Mouse (Mus musculus): ENCODE results near the gene Gm49450. TPM values are rescaled to one million over a fixed set of nuclear protein-coding genes. Genes with fewer than 3 reads are reported as not detected.

The Gm49450 gene
- total and polyA plus RNA-seq, 2 experiments from 2014 or later: 78.3 TPM; not detected in 1

- no peaks in the 10 kb centered on the region for H3K36me3 ChIP-seq (replicated peaks; ENCODE audit: control insufficient read depth, insufficient read depth, low read length)
- H3K4me1 ChIP-seq (ENCODE audit: control insufficient read depth, insufficient read depth): peaks cover 26% of the 10 kb centered on the region
- peak; percentile 88 for DNase-seq (ENCODE audit: low spot score)
- peak; percentile 86 for ATAC-seq (ENCODE audit: insufficient read depth, low read depth)
- TF ChIP-seq EP300 (IDR thresholded peaks at IDR 0.05; ENCODE audit: low read depth): no peak
- no peak for TF ChIP-seq CTCF (IDR thresholded peaks at IDR 0.05; ENCODE audit: low read depth)
- H3K9ac ChIP-seq (replicated peaks; ENCODE audit: low read depth, low read length): peak overlapping the region; percentile 25; the same call in 1 of the 2 replicates
- H3K27ac ChIP-seq (ENCODE audit: low read depth): peak overlapping the region; percentile 93
- WGBS: 10% methylated on average over 13 of the region's 13 CpGs
- no peak overlapping the region; the same call in 1 of the 2 replicates for H3K4me3 ChIP-seq (ENCODE audit: low read depth, low read length)
- H3K9me3 ChIP-seq (replicated peaks; ENCODE audit: control insufficient read depth, low read length): no peaks in the 10 kb centered on the region
- no peaks in the 10 kb centered on the region for H3K27me3 ChIP-seq (ENCODE audit: control insufficient read depth, insufficient read depth, low read length)
- peak overlapping the region; percentile 11 for H3K4me2 ChIP-seq (ENCODE audit: low read depth, low read length)
These were observed 44.8 kb upstream of the Gm49450 start for GRCm38 (mm10) chr15:98997938-98998774.

- H3K9ac ChIP-seq (replicated peaks; ENCODE audit: low read depth, low read length): no peak overlapping the region
These were observed 43.5 kb upstream of the Gm49450 start for GRCm38 (mm10) chr15:98996840-98997239.

DNA sequence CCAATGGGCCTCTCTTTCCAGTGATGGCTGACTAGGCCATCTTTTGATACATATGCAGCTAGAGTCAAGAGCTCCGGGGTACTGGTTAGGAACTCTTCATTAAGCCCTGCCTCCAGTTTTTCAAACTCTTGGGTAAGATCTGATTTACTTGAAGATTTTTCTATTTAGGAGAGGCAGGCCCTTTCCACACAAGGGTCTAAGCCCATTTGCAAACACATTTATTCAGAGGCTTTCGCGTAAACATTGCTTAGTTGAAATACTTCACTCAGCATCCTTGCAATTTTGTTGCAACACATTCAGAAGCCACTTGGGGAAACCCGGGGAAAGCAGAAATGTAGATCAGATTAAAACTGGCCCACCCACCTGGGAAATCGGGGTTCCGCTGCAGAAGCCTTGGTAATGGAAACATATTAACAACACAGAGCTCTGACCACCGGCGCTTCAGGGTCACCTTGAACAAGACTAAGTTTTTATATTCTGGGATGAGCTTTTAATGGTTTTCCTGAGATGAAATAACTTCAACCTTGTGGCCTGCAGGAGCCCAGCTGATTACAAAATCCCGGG, 41.7 kb upstream of the Gm49450 start:
- no peak overlapping the region for H3K9ac ChIP-seq (replicated peaks; ENCODE audit: low read depth, low read length)
- no peak overlapping the region for H3K4me2 ChIP-seq (ENCODE audit: low read depth, low read length)
- no peaks in the 10 kb centered on the region for H3K9me3 ChIP-seq (replicated peaks; ENCODE audit: control insufficient read depth, low read length)
- DNase-seq (ENCODE audit: low spot score) (no peak), ATAC-seq (ENCODE audit: insufficient read depth, low read depth) (no peak)
- no peak overlapping the region for H3K27ac ChIP-seq (ENCODE audit: low read depth)
- WGBS: 77% methylated on average over 9 of the region's 9 CpGs
- no peak for TF ChIP-seq EP300 (IDR thresholded peaks at IDR 0.05; ENCODE audit: low read depth)
- no peak for TF ChIP-seq CTCF (IDR thresholded peaks at IDR 0.05; ENCODE audit: low read depth)
- H3K36me3 ChIP-seq (replicated peaks; ENCODE audit: control insufficient read depth, insufficient read depth, low read length): no peaks in the 10 kb centered on the region
- no peak overlapping the region for H3K4me3 ChIP-seq (ENCODE audit: low read depth, low read length)
- no peaks in the 10 kb centered on the region for H3K27me3 ChIP-seq (ENCODE audit: control insufficient read depth, insufficient read depth, low read length)
- H3K4me1 ChIP-seq (ENCODE audit: control insufficient read depth, insufficient read depth): peaks cover 20% of the 10 kb centered on the region

More at GRCm38 (mm10) chr15:98996840-98997239, 43.5 kb upstream of the Gm49450 start:
- H3K9me3 ChIP-seq (replicated peaks; ENCODE audit: control insufficient read depth, low read length): no peaks in the 10 kb centered on the region
- H3K4me2 ChIP-seq (ENCODE audit: low read depth, low read length): no peak overlapping the region
- ATAC-seq (ENCODE audit: insufficient read depth, low read depth) (no peak), DNase-seq (ENCODE audit: low spot score) (no peak)
- H3K4me1 ChIP-seq (ENCODE audit: control insufficient read depth, insufficient read depth): peaks cover 26% of the 10 kb centered on the region
- no peak overlapping the region for H3K4me3 ChIP-seq (ENCODE audit: low read depth, low read length)
- TF ChIP-seq CTCF (IDR thresholded peaks at IDR 0.05; ENCODE audit: low read depth) (no peak), EP300 (IDR thresholded peaks at IDR 0.05; ENCODE audit: low read depth) (no peak)
- WGBS: 78% methylated on average over 7 of the region's 7 CpGs
- H3K27ac ChIP-seq (ENCODE audit: low read depth): no peak overlapping the region
- no peaks in the 10 kb centered on the region for H3K36me3 ChIP-seq (replicated peaks; ENCODE audit: control insufficient read depth, insufficient read depth, low read length)
- no peaks in the 10 kb centered on the region for H3K27me3 ChIP-seq (ENCODE audit: control insufficient read depth, insufficient read depth, low read length)

DNA sequence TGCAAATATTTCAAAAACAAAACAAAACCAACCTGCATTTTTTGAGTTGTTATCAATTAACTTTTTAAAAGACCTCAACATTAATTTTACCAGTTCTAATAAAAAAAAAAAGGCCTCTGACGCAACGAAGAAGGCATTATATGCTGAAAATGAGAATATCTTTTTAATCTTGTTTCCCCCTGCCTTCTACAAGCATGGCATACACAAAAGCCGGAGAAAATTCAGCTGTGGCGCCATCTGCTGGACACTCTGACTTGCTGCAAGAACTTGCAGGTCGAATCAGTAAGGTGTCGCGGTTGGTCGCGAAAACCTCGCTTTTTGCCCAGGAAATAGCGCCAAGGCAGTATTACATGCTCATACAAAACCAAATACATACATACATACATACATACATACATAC, 40.5 kb upstream of the Gm49450 start:
- H3K27ac ChIP-seq (ENCODE audit: low read depth): peak overlapping the region; percentile 99
- no peaks in the 10 kb centered on the region for H3K9me3 ChIP-seq (replicated peaks; ENCODE audit: control insufficient read depth, low read length)
- DNase-seq (ENCODE audit: low spot score) (peak; percentile 93), ATAC-seq (ENCODE audit: insufficient read depth, low read depth) (peak; percentile 21; the same call in 1 of the 2 replicates)
- peaks cover 15% of the 10 kb centered on the region for H3K4me1 ChIP-seq (ENCODE audit: control insufficient read depth, insufficient read depth)
- peak overlapping the region; percentile 54 for H3K9ac ChIP-seq (replicated peaks; ENCODE audit: low read depth, low read length)
- H3K4me2 ChIP-seq (ENCODE audit: low read depth, low read length): peak overlapping the region; percentile 71; the same call in 1 of the 2 replicates
- TF ChIP-seq CTCF (IDR thresholded peaks at IDR 0.05; ENCODE audit: low read depth): peak; percentile 93
- no peak for TF ChIP-seq EP300 (IDR thresholded peaks at IDR 0.05; ENCODE audit: low read depth)
- H3K4me3 ChIP-seq (ENCODE audit: low read depth, low read length): no peak overlapping the region
- WGBS: 1% methylated on average over 11 of the region's 11 CpGs
- no peaks in the 10 kb centered on the region for H3K27me3 ChIP-seq (ENCODE audit: control insufficient read depth, insufficient read depth, low read length)
- no peaks in the 10 kb centered on the region for H3K36me3 ChIP-seq (replicated peaks; ENCODE audit: control insufficient read depth, insufficient read depth, low read length)

- Histone ChIP-seq H3K27me3 (ENCODE audit: control insufficient read depth, insufficient read depth, low read length) (no peaks in the 10 kb centered on the region), H3K36me3 (replicated peaks; ENCODE audit: control insufficient read depth, insufficient read depth, low read length) (no peaks in the 10 kb centered on the region), H3K4me1 (ENCODE audit: control insufficient read depth, insufficient read depth) (peaks cover 13% of the 10 kb centered on the region; the same call in 1 of the 2 replicates), H3K9me3 (replicated peaks; ENCODE audit: control insufficient read depth, low read length) (no peaks in the 10 kb centered on the region), H3K9ac (replicated peaks; ENCODE audit: low read depth, low read length) (peak overlapping the region; percentile 54), H3K4me3 (ENCODE audit: low read depth, low read length) (peak overlapping the region; percentile 39), H3K27ac (ENCODE audit: low read depth) (peak overlapping the region; percentile 99), H3K4me2 (ENCODE audit: low read depth, low read length) (peak overlapping the region; percentile 71)
- peak; percentile 91 for ATAC-seq (ENCODE audit: insufficient read depth, low read depth)
- DNase-seq (ENCODE audit: low spot score): peak; percentile 93
- TF ChIP-seq CTCF (IDR thresholded peaks at IDR 0.05; ENCODE audit: low read depth) (peak; percentile 98), EP300 (IDR thresholded peaks at IDR 0.05; ENCODE audit: low read depth) (peak; percentile 59; the same call in 1 of the 2 replicates)
- whole genome bisulfite sequencing: 5% methylated on average over 35 of the region's 35 CpGs
These were observed 39.9 kb upstream of the Gm49450 start for GRCm38 (mm10) chr15:98993093-98993793.

All from heart, postnatal 0 days (tissue).